Mouse (Mus musculus) MEL (cell line): Measurements from ENCODE around the gene BC025920. TPM values are rescaled to one million over a fixed set of nuclear protein-coding genes. Genes with fewer than 3 reads are reported as not detected.

ENCODE experiments used
- DNase-seq: peaks from one replicate; pipeline ENCODE4 v3.0.0; 2011; ENCODE audit warnings: low read depth, low spot score
- H3K27ac ChIP-seq: 2 replicates; pipeline ENCODE4 v1.5.1; 2012; ENCODE audit warnings: low read depth, mild to moderate bottlenecking, control low read depth, low read length, moderate library complexity; ENCODE audit not compliant: control insufficient read depth
- H3K27me3 ChIP-seq, 2 experiments: fragments of 150-350 bp in 1 of 2; sonication (generic) in 1 of 2; 2 replicates each; pipeline ENCODE4 v1.6.1; 2012; ENCODE audit warnings: low read length in 2 of 2, mild to moderate bottlenecking in 2 of 2, improper control_type of control experiment in 1 of 2, moderate library complexity in 1 of 2; ENCODE audit not compliant: insufficient read depth in 2 of 2, control insufficient read depth in 1 of 2
- H3K36me3 ChIP-seq, 2 experiments: 2 replicates each; pipeline ENCODE4 v1.6.1; 2012 to 2014; ENCODE audit warnings: low read length in 2 of 2, improper control_type of control experiment in 1 of 2, inconsistent platforms in 1 of 2, mild to moderate bottlenecking in 1 of 2; ENCODE audit not compliant: insufficient read depth in 2 of 2, control insufficient read depth in 1 of 2
- H3K4me1 ChIP-seq, 2 experiments: fragments of 150-350 bp in 1 of 2; sonication (generic) in 1 of 2; 2 replicates each; pipeline ENCODE4 v1.6.1; 2012; ENCODE audit warnings: low read length in 2 of 2, improper control_type of control experiment in 1 of 2, mild to moderate bottlenecking in 1 of 2; ENCODE audit not compliant: insufficient read depth in 2 of 2, control insufficient read depth in 1 of 2
- H3K4me3 ChIP-seq, 2 experiments: fragments of 150-350 bp in 1 of 2; sonication (generic) in 1 of 2; 2 replicates each; pipeline ENCODE4 v1.5.1; 2012; ENCODE audit warnings: low read depth in 2 of 2, low read length in 2 of 2, mild to moderate bottlenecking in 2 of 2, moderate library complexity in 2 of 2, control low read depth in 1 of 2, improper control_type of control experiment in 1 of 2; ENCODE audit not compliant: control insufficient read depth in 1 of 2, insufficient read depth in 1 of 2
- H3K79me2 ChIP-seq: 2 replicates; pipeline ENCODE4 v1.6.1; 2012; ENCODE audit warnings: mild to moderate bottlenecking, low read length, moderate library complexity; ENCODE audit not compliant: control insufficient read depth, poor library complexity, insufficient read depth
- H3K9ac ChIP-seq: 2 replicates; pipeline ENCODE4 v1.6.1; 2012; ENCODE audit warnings: low read depth, mild to moderate bottlenecking, control low read depth, low read length, moderate library complexity; ENCODE audit not compliant: control insufficient read depth, poor library complexity, severe bottlenecking
- H3K9me3 ChIP-seq: fragments of 150-350 bp; sonication (generic); replicated peaks from 2 replicates; pipeline ENCODE4 v1.6.1; 2012; ENCODE audit warnings: mild to moderate bottlenecking, low read length, improper control_type of control experiment, moderate library complexity; ENCODE audit not compliant: insufficient read depth
- BHLHE40 ChIP-seq: IDR thresholded peaks from 2 replicates; pipeline ENCODE4 v1.6.1; 2012; ENCODE audit warnings: low read depth, mild to moderate bottlenecking, inconsistent platforms, low read length, improper control_type of control experiment, borderline replicate concordance
- CHD2 ChIP-seq: IDR thresholded peaks from 2 replicates; pipeline ENCODE4 v1.6.1; 2011; ENCODE audit warnings: low read length, improper control_type of control experiment
- CTCF ChIP-seq, 3 experiments: IDR thresholded peaks in 2 of 3; conservative IDR thresholded peaks in 1 of 3; 2 replicates each; pipeline ENCODE4 v1.5.1; 2011 to 2012; ENCODE audit warnings: low read length in 3 of 3, low read depth in 2 of 3, mild to moderate bottlenecking in 2 of 3, improper control_type of control experiment in 1 of 3, inconsistent platforms in 1 of 3, mixed read lengths in 1 of 3, moderate library complexity in 1 of 3; ENCODE audit not compliant: control insufficient read depth in 1 of 3, insufficient read depth in 1 of 3, poor library complexity in 1 of 3, severe bottlenecking in 1 of 3
- E2F4 ChIP-seq: IDR thresholded peaks from 2 replicates; pipeline ENCODE4 v1.6.1; 2011; ENCODE audit warnings: low read depth, low read length, improper control_type of control experiment, borderline replicate concordance
- ELF1 ChIP-seq: IDR thresholded peaks from 2 replicates; pipeline ENCODE4 v1.6.1; 2014; ENCODE audit warnings: low read depth, mild to moderate bottlenecking, inconsistent platforms, low read length, improper control_type of control experiment, moderate library complexity
- ETS1 ChIP-seq: IDR thresholded peaks from 2 replicates; pipeline ENCODE4 v1.6.1; 2012; ENCODE audit warnings: low read depth, mild to moderate bottlenecking, inconsistent platforms, low read length, improper control_type of control experiment, moderate library complexity
- GABPA ChIP-seq: IDR thresholded peaks from 2 replicates; pipeline ENCODE4 v1.6.1; 2012; ENCODE audit warnings: low read depth, mild to moderate bottlenecking, inconsistent platforms, low read length, improper control_type of control experiment, moderate library complexity
- GATA1 ChIP-seq: IDR thresholded peaks from 2 replicates; pipeline ENCODE4 v1.6.1; 2011; ENCODE audit warnings: low read depth, low read length, improper control_type of control experiment
- HCFC1 ChIP-seq: IDR thresholded peaks from 2 replicates; pipeline ENCODE4 v1.6.1; 2012; ENCODE audit warnings: low read depth, mild to moderate bottlenecking, inconsistent platforms, low read length, improper control_type of control experiment, moderate library complexity
- KAT2A ChIP-seq: conservative IDR thresholded peaks from 2 replicates; pipeline ENCODE4 v1.6.1; 2012; ENCODE audit warnings: low read depth, low read length, improper control_type of control experiment, inconsistent platforms
- MAFK ChIP-seq: IDR thresholded peaks from 2 replicates; pipeline ENCODE4 v1.6.1; 2011; ENCODE audit warnings: low read depth, mild to moderate bottlenecking, low read length, improper control_type of control experiment, borderline replicate concordance
- MAX ChIP-seq: IDR thresholded peaks from 2 replicates; pipeline ENCODE4 v1.6.1; 2011; ENCODE audit warnings: low read length, improper control_type of control experiment
- MYB ChIP-seq: IDR thresholded peaks from 2 replicates; pipeline ENCODE4 v1.6.1; 2011; ENCODE audit warnings: mild to moderate bottlenecking, low read depth, low read length, improper control_type of control experiment
- MYC ChIP-seq: IDR thresholded peaks from 2 replicates; pipeline ENCODE4 v1.6.1; 2011; ENCODE audit warnings: low read depth, mild to moderate bottlenecking, low read length, improper control_type of control experiment, moderate library complexity
- NELFE ChIP-seq: IDR thresholded peaks from 2 replicates; pipeline ENCODE4 v1.6.1; 2011; ENCODE audit warnings: low read depth, low read length, improper control_type of control experiment
- NRF1 ChIP-seq: IDR thresholded peaks from 2 replicates; pipeline ENCODE4 v1.6.1; 2014; ENCODE audit warnings: low read depth, mild to moderate bottlenecking, inconsistent platforms, low read length, improper control_type of control experiment, moderate library complexity; ENCODE audit not compliant: poor library complexity, insufficient read depth, severe bottlenecking
- POLR2A ChIP-seq, 2 experiments: IDR thresholded peaks; 2 replicates each; pipeline ENCODE4 v1.6.1; 2011 to 2012; ENCODE audit warnings: low read length in 2 of 2, mild to moderate bottlenecking in 2 of 2, control low read depth in 1 of 2, improper control_type of control experiment in 1 of 2, low read depth in 1 of 2, moderate library complexity in 1 of 2; ENCODE audit not compliant: control insufficient read depth in 1 of 2, insufficient read depth in 1 of 2, poor library complexity in 1 of 2
- POLR2AphosphoS2 ChIP-seq: IDR thresholded peaks from 2 replicates; pipeline ENCODE4 v1.6.1; 2011; ENCODE audit warnings: low read length, improper control_type of control experiment
- POLR2AphosphoS5 ChIP-seq: IDR thresholded peaks from 2 replicates; pipeline ENCODE4 v1.6.1; 2012; ENCODE audit warnings: low read depth, borderline replicate concordance, mild to moderate bottlenecking, inconsistent platforms, low read length, moderate library complexity, mixed read lengths
- RCOR1 ChIP-seq: IDR thresholded peaks from 2 replicates; pipeline ENCODE4 v1.6.1; 2012; ENCODE audit warnings: low read depth, mild to moderate bottlenecking, inconsistent platforms, low read length, improper control_type of control experiment
- SIN3A ChIP-seq: IDR thresholded peaks from 2 replicates; pipeline ENCODE4 v1.6.1; 2012; ENCODE audit warnings: low read length, improper control_type of control experiment, inconsistent platforms
- SMC3 ChIP-seq: IDR thresholded peaks from 2 replicates; pipeline ENCODE4 v1.6.1; 2011; ENCODE audit warnings: low read depth, low read length, improper control_type of control experiment
- TAL1 ChIP-seq: IDR thresholded peaks from 2 replicates; pipeline ENCODE4 v1.6.1; 2012; ENCODE audit warnings: mild to moderate bottlenecking, inconsistent platforms, low read length, moderate library complexity, mixed read lengths
- TBP ChIP-seq: IDR thresholded peaks from 2 replicates; pipeline ENCODE4 v1.8.0; 2011; ENCODE audit warnings: low read depth, low read length, improper control_type of control experiment
- TCF12 ChIP-seq: IDR thresholded peaks from 2 replicates; pipeline ENCODE4 v1.6.1; 2014; ENCODE audit warnings: low read depth, mild to moderate bottlenecking, inconsistent platforms, low read length, improper control_type of control experiment, moderate library complexity
- USF1 ChIP-seq: IDR thresholded peaks from 2 replicates; pipeline ENCODE4 v1.6.1; 2014; ENCODE audit warnings: low read depth, mild to moderate bottlenecking, inconsistent platforms, low read length, improper control_type of control experiment, moderate library complexity
- USF2 ChIP-seq, 2 experiments: IDR thresholded peaks; 2 replicates each; pipeline ENCODE4 v1.6.1; 2011 to 2012; ENCODE audit warnings: improper control_type of control experiment in 2 of 2, low read length in 2 of 2, borderline replicate concordance in 1 of 2, inconsistent platforms in 1 of 2, low read depth in 1 of 2, mild to moderate bottlenecking in 1 of 2; ENCODE audit not compliant: insufficient read depth in 1 of 2
- ZKSCAN1 ChIP-seq: IDR thresholded peaks from 2 replicates; pipeline ENCODE4 v1.6.1; 2012; ENCODE audit warnings: low read depth, mild to moderate bottlenecking, inconsistent platforms, low read length, improper control_type of control experiment, moderate library complexity
- ZMIZ1 ChIP-seq: IDR thresholded peaks from 2 replicates; pipeline ENCODE4 v1.6.1; 2012; ENCODE audit warnings: low read depth, mild to moderate bottlenecking, inconsistent platforms, low read length, improper control_type of control experiment, moderate library complexity
- ZNF384 ChIP-seq: IDR thresholded peaks from 2 replicates; pipeline ENCODE4 v1.6.1; 2012; ENCODE audit warnings: low read depth, mild to moderate bottlenecking, inconsistent platforms, low read length, improper control_type of control experiment
- polyA plus RNA-seq, 2 experiments: library from polyadenylated mRNA; stranded (reverse) in 1 of 2; unstranded in 1 of 2; fragments of >175 nt in 1 of 2; fragments of >200 nt in 1 of 2; gene quantifications; 2 replicates each; pipeline versions ENCODE4 v1.2.1 to v1.2.4; 2012; ENCODE audit warnings: low replicate concordance in 2 of 2, low read depth in 1 of 2; ENCODE audit not compliant: insufficient read length in 2 of 2, insufficient read depth in 1 of 2, missing spikeins in 1 of 2
- total RNA-seq: library from RNA; depleted of rRNA; stranded (reverse); fragments of 300-350 nt; gene quantifications from 2 replicates; pipeline ENCODE4 v1.2.3, GENCODE M21; 2012

BC025920 gene
- total and polyA plus RNA-seq, 3 experiments, result 1.1 to 1.7 TPM; not detected in 1

DNA sequence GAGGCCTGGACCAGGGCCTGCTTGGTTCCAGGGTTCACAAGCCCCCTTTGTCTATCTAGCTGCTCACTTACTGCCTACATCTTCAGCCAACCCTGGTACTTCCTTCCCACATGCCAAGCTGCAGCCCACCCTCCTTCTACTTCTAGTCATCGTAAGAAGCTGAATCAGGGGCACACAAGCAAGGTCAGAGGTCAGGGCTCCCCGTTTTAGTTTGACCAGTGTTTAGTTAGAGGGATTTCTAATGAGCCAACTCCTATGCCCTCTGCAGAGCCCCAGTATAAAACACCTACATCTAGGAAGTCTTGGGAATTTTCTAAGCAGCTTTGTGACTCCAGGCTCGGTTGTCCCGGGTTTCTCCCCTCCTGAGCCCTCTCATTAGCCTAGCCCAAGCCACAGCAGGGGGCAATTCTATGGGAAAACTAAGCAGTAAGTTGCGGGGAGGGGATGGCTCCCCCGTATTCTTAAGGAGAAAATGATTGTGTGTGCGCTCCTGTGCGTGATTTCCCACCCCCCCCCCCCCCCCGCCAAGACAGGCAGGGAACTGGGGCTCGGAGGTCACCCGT, 35.8 kb upstream of the BC025920 start:
- peaks cover 0 to 12% of the 10 kb centered on the region in 2 experiments; a peak in 2 of 4 replicates for H3K36me3 ChIP-seq
- no peaks in the 10 kb centered on the region for H3K9me3 ChIP-seq
- no peak for DNase-seq
- peak overlapping the region; percentile 88 for H3K9ac ChIP-seq
- H3K4me1 ChIP-seq, result peaks cover 3 to 26% of the 10 kb centered on the region in 2 experiments; a peak in 3 of 4 replicates
- H3K79me2 ChIP-seq, result no peaks in the 10 kb centered on the region; the same call in 1 of the 2 replicates
- no peak for TF ChIP-seq POLR2AphosphoS5
- TF ChIP-seq NELFE, result no peak
- no peak for TF ChIP-seq POLR2A (IDR thresholded peaks at IDR 0.05; ENCODE audit: control insufficient read depth in 1 of 2, insufficient read depth in 1 of 2, low read depth in 1 of 2, low read length in 2 of 2, poor library complexity in 1 of 2)
- no peak for TF ChIP-seq MYB
- TF ChIP-seq CHD2, result no peak
- TF ChIP-seq TAL1, result no peak
- TF ChIP-seq NRF1, result no peak
- TF ChIP-seq BHLHE40, result no peak
- TF ChIP-seq POLR2AphosphoS2, result no peak
- no peak for TF ChIP-seq MAFK
- no peak for TF ChIP-seq GATA1
- TF ChIP-seq ZMIZ1, result no peak
- TF ChIP-seq RCOR1, result no peak
- no peak for TF ChIP-seq HCFC1
- TF ChIP-seq E2F4, result no peak
- TF ChIP-seq TBP, result no peak
- TF ChIP-seq GABPA, result no peak
- H3K27me3 ChIP-seq, result no peaks in the 10 kb centered on the region
- H3K27ac ChIP-seq, result no peak overlapping the region
- H3K4me3 ChIP-seq, result peak overlapping the region; percentile 69 to 79; a peak in 3 of 4 replicates

DNA sequence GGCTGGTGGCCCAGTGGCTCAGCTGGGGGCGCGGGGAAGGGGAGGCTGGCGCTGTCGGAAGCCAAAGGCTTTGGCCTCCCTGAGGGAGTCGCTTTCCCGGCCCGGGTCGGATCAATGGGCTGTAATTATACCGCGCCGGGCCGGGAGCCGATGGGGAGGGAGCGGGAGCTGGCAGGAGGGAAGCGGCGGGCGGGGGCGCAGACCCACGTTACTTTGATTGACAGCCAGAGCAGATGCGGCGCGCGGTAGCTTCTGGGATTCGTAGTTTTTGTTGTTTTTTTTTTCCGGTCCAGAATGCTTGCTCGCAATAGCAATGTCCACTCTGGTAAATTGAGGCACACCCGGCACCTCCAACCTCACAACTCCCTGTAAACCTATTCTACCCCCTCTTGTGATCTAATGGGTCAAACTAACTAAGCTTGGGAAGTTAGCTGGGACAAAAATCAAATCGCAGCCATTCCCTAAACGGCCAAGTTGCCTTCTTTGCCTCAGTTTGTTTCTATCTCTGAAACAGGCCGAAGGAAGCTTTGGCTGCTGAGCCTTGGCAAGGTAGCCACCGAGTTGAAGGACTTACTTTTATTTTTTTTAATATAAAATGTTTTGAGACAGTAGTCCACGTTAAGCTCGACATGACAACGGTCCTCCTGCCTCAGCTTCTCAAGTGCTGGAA, 35.1 kb upstream of the BC025920 start:
- Histone ChIP-seq H3K4me1 (peaks cover 3 to 30% of the 10 kb centered on the region in 2 experiments; a peak in 3 of 4 replicates), H3K27ac (peak overlapping the region; percentile 57), H3K36me3 (peaks cover 0 to 12% of the 10 kb centered on the region in 2 experiments; a peak in 2 of 4 replicates), H3K4me3 (peak overlapping the region; percentile 69 to 79), H3K9ac (peak overlapping the region; percentile 88), H3K9me3 (no peaks in the 10 kb centered on the region), H3K79me2 (no peaks in the 10 kb centered on the region; the same call in 1 of the 2 replicates), H3K27me3 (no peaks in the 10 kb centered on the region)
- DNase-seq, result peak; percentile 91
- TF ChIP-seq KAT2A, result peak; percentile 77; the same call in 1 of the 2 replicates
- TF ChIP-seq HCFC1, result peak; percentile 97
- TF ChIP-seq MAX, result no peak
- TF ChIP-seq CTCF (IDR thresholded peaks at IDR 0.05 in 2 of 3, conservative IDR thresholded peaks at IDR 0.05 in 1 of 3; ENCODE audit: control insufficient read depth in 1 of 3, insufficient read depth in 1 of 3, low read depth in 2 of 3, low read length in 3 of 3, poor library complexity in 1 of 3, severe bottlenecking in 1 of 3), result 0 out of 6 replicates have a peak, but pooled peaks of 1 of the 3 experiments have one; percentile 2
- TF ChIP-seq SIN3A, result peak; percentile 47; the same call in 1 of the 2 replicates
- no peak for TF ChIP-seq TBP
- no peak for TF ChIP-seq USF2 (IDR thresholded peaks at IDR 0.05; ENCODE audit: borderline replicate concordance in 1 of 2, insufficient read depth in 1 of 2, low read depth in 1 of 2, low read length in 2 of 2)
- no peak for TF ChIP-seq SMC3
- no peak for TF ChIP-seq E2F4
- TF ChIP-seq ELF1, result peak; percentile 50; the same call in 1 of the 2 replicates
- peak; percentile 63 for TF ChIP-seq USF1
- TF ChIP-seq MYC, result 0 out of 2 replicates have a peak, but pooled peaks have one; percentile 22
- peak; percentile 88 for TF ChIP-seq ZNF384
- TF ChIP-seq POLR2AphosphoS2, result no peak
- no peak for TF ChIP-seq ETS1
- no peak for TF ChIP-seq TAL1
- peak; percentile 11; the same call in 1 of the 2 replicates for TF ChIP-seq ZMIZ1
- no peak for TF ChIP-seq ZKSCAN1
- TF ChIP-seq TCF12, result peak; percentile 32; the same call in 1 of the 2 replicates
